Mouse (Mus musculus) adrenal gland, postnatal 10 days (tissue): ENCODE data around the gene Zfp263. TPM values are rescaled to one million over a fixed set of nuclear protein-coding genes. Genes with fewer than 3 reads are reported as not detected.
A peak's percentile ranks its signal among the peaks of the same experiment; 100 is the strongest.

ENCODE experiments used
- DNase-seq: peaks from one replicate; pipeline ENCODE4 v3.0.0; 2021; ENCODE audit warnings: mixed read lengths
- long read RNA-seq, 2 experiments: library from polyadenylated mRNA; stranded (forward); transcript quantifications; one replicate each; pipeline ENCODE4 v2.0.0; 2021
- total RNA-seq, 2 experiments: library from RNA; stranded (reverse); gene quantifications; 2 replicates each; pipeline ENCODE4 v1.2.3; 2021

Gene Zfp263
- total RNA-seq, result 10 to 100 TPM; 16.1 to 21.1 TPM
- long read RNA-seq, experiment 1, transcript Zfp263-201 (6 exons, 3,241 nt), result major isoform, 7 of 12 reads
- long read RNA-seq, experiment 1, partial matches to known transcripts, result 3 of 12 reads
- long read RNA-seq, experiment 1, other reads (novel, unspliced or antisense), result 2 of 12 reads
- long read RNA-seq, experiment 2, partial matches to known transcripts, result 0 of 3 reads
- long read RNA-seq, experiment 2, other reads (novel, unspliced or antisense), result 1 of 3 reads

GRCm38 (mm10) chr16:3743503-3744185 lies at the start of gene Zfp263:
Gene Zfp263 (plus strand): TSS chr16:3744093.
- peak; percentile 95 for DNase-seq

GRCm38 (mm10) chr16:3699281-3699680 lies 44.6 kb upstream of the Zfp263 start:
- DNase-seq, result no peak

GRCm38 (mm10) chr16:3700893-3701292 lies 43.0 kb upstream of the Zfp263 start:
- no peak for DNase-seq

- DNase-seq, result no peak
Observed at GRCm38 (mm10) chr16:3706680-3707079, 37.2 kb upstream of the Zfp263 start.

- DNase-seq, result no peak
Observed at GRCm38 (mm10) chr16:3714731-3715130, 29.2 kb upstream of the Zfp263 start.

- no peak for DNase-seq
Observed at GRCm38 (mm10) chr16:3717980-3718379, 25.9 kb upstream of the Zfp263 start, which contains the start of gene Mefv. Gene Mefv (minus strand): TSS chr16:3718097.

GRCm38 (mm10) chr16:3723231-3723630 lies 20.7 kb upstream of the Zfp263 start:
- no peak for DNase-seq

GRCm38 (mm10) chr16:3727980-3728720 lies 15.7 kb upstream of the Zfp263 start:
- DNase-seq, result no peak

- DNase-seq, result no peak
Observed at GRCm38 (mm10) chr16:3732612-3733011, 11.3 kb upstream of the Zfp263 start.

GRCm38 (mm10) chr16:3733198-3733732 lies 10.6 kb upstream of the Zfp263 start:
- DNase-seq, result no peak

GRCm38 (mm10) chr16:3742466-3742865 lies 1.4 kb upstream of the Zfp263 start:
- no peak for DNase-seq

GRCm38 (mm10) chr16:3744186-3744700 lies 350 bp downstream of the Zfp263 start:
- peak; percentile 55 for DNase-seq

GRCm38 (mm10) chr16:3745656-3746055 lies 1.8 kb downstream of the Zfp263 start:
- DNase-seq, result no peak

GRCm38 (mm10) chr16:3748976-3749375 lies 5.1 kb downstream of the Zfp263 start:
- DNase-seq, result no peak

- no peak for DNase-seq
Observed at GRCm38 (mm10) chr16:3771603-3772002, 27.7 kb downstream of the Zfp263 start.

GRCm38 (mm10) chr16:3776365-3776764 lies 32.5 kb downstream of the Zfp263 start:
- no peak for DNase-seq

GRCm38 (mm10) chr16:3777986-3778385 lies 34.1 kb downstream of the Zfp263 start:
- no peak for DNase-seq

- no peak for DNase-seq
Observed at GRCm38 (mm10) chr16:3781237-3781636, 37.3 kb downstream of the Zfp263 start.

- no peak for DNase-seq
Observed at GRCm38 (mm10) chr16:3788394-3788793, 44.5 kb downstream of the Zfp263 start.
